In genomic region chr1:42781533-42781932, GRCm38 (mm10) we compare ENCODE assay signal across 17 mouse cellular contexts.
A peak's percentile ranks its signal among the peaks of the same experiment; 100 is the strongest.
DNase-seq lines count a peak whose midpoint lies in the region; ATAC-seq lines count a peak whose summit lies in the region.
"Had no signal": no experiment of that assay in that cellular context is flagged by ENCODE, and none has a peak within 500 bp of the region (broad histone marks: within the 10 kb centered on the region; RNA-seq: fewer than 3 reads in every experiment).

No protein-coding gene starts in this region.

- ATAC-seq in forebrain, embryonic 16.5 days = peak; percentile 62; the same call in 1 of the 2 replicates
- no peak for ATAC-seq in forebrain, embryonic 11.5 days (replicated peaks; ENCODE audit: low FRiP score)
- peak; percentile 31; the same call in 1 of the 2 replicates for ATAC-seq in hindbrain, embryonic 14.5 days (ENCODE audit: low FRiP score)
- ATAC-seq in hindbrain, embryonic 11.5 days (ENCODE audit: low FRiP score) = no peak
- ATAC-seq: intestine, embryonic 16.5 days had no signal

- intact Hi-C loops in left cerebral cortex, postnatal 4 days (cut with DNase I) = no loop called here

- no peaks in the 10 kb centered on the region for H3K27me3 ChIP-seq in forebrain, embryonic 16.5 days (replicated peaks; ENCODE audit: control insufficient read depth, insufficient read depth, low read length)
- H3K27me3 ChIP-seq in forebrain, embryonic 11.5 days (ENCODE audit: control insufficient read depth, insufficient read depth, low read length) = no peaks in the 10 kb centered on the region
- no peaks in the 10 kb centered on the region for H3K27me3 ChIP-seq in hindbrain, embryonic 14.5 days (ENCODE audit: control insufficient read depth, insufficient read depth, low read length)
- H3K27me3 ChIP-seq in hindbrain, embryonic 11.5 days (ENCODE audit: control insufficient read depth, insufficient read depth, low read length) = no peaks in the 10 kb centered on the region

- H3K4me1 ChIP-seq in forebrain, embryonic 16.5 days (replicated peaks; ENCODE audit: control insufficient read depth, insufficient read depth, low read length) = 0 out of 2 replicates have a peak, but pooled peaks cover 11% of the 10 kb centered on the region
- H3K4me1 ChIP-seq in forebrain, embryonic 11.5 days (replicated peaks; ENCODE audit: control insufficient read depth, insufficient read depth, low read length) = no peaks in the 10 kb centered on the region
- peaks cover 5% of the 10 kb centered on the region; the same call in 1 of the 2 replicates for H3K4me1 ChIP-seq in hindbrain, embryonic 14.5 days (replicated peaks; ENCODE audit: control insufficient read depth, insufficient read depth, low read length)
- peaks cover 3% of the 10 kb centered on the region; the same call in 1 of the 2 replicates for H3K4me1 ChIP-seq in hindbrain, embryonic 11.5 days (replicated peaks; ENCODE audit: control insufficient read depth, insufficient read depth, low read length)
- H3K4me1 ChIP-seq: heart, embryonic 13.5 days had no signal

- H3K9ac ChIP-seq in forebrain, embryonic 16.5 days (replicated peaks; ENCODE audit: low read depth, low read length) = no peak overlapping the region
- H3K9ac ChIP-seq in forebrain, embryonic 11.5 days (ENCODE audit: low read length) = no peak overlapping the region; the same call in 1 of the 2 replicates
- H3K9ac ChIP-seq in hindbrain, embryonic 14.5 days = no peak overlapping the region
- no peak overlapping the region for H3K9ac ChIP-seq in hindbrain, embryonic 11.5 days (ENCODE audit: low read depth, low read length)
- H3K9ac ChIP-seq: heart, embryonic 13.5 days had no signal

- DNase-seq in forebrain, embryonic 11.5 days (ENCODE audit: low spot score) = no peak
- no peak for DNase-seq in hindbrain, embryonic 14.5 days (ENCODE audit: low spot score)
- DNase-seq in hindbrain, embryonic 11.5 days (ENCODE audit: low spot score) = no peak
- DNase-seq in left cerebral cortex, postnatal 4 days = peak; percentile 47
- DNase-seq in left cerebral cortex, adult 11 months (ENCODE audit: low spot score) = no peak
- DNase-seq in brain, adult 2 months (ENCODE audit: low read depth, low spot score) = peak; percentile 26
- no peak for DNase-seq in thymus, postnatal 0 days (ENCODE audit: low spot score)
- DNase-seq: adrenal gland, adult 2 months; adrenal gland, postnatal 25 days; cerebellum, adult 9-10 months; gastrocnemius, postnatal 14 days; heart, postnatal 36 days; kidney, adult 2 months had no signal

- H3K4me2 ChIP-seq in forebrain, embryonic 16.5 days (ENCODE audit: low read length) = no peak overlapping the region
- no peak overlapping the region for H3K4me2 ChIP-seq in forebrain, embryonic 11.5 days (ENCODE audit: low read depth, low read length, severe bottlenecking)
- no peak overlapping the region for H3K4me2 ChIP-seq in hindbrain, embryonic 14.5 days (replicated peaks)
- no peak overlapping the region for H3K4me2 ChIP-seq in hindbrain, embryonic 11.5 days (replicated peaks; ENCODE audit: low read depth, low read length)
- H3K4me2 ChIP-seq: heart, embryonic 13.5 days had no signal

- no peak overlapping the region for H3K4me3 ChIP-seq in forebrain, embryonic 16.5 days (replicated peaks; ENCODE audit: low read length)
- no peak overlapping the region for H3K4me3 ChIP-seq in forebrain, embryonic 11.5 days (ENCODE audit: low read depth, low read length)
- H3K4me3 ChIP-seq in hindbrain, embryonic 14.5 days (replicated peaks; ENCODE audit: low read length) = no peak overlapping the region
- H3K4me3 ChIP-seq in hindbrain, embryonic 11.5 days (ENCODE audit: low read depth, low read length) = no peak overlapping the region
- H3K4me3 ChIP-seq: embryonic facial prominence, embryonic 10.5 days; heart, embryonic 13.5 days had no signal

- 63% methylated on average over 8 of the region's 8 CpGs for WGBS in forebrain, embryonic 16.5 days
- WGBS in forebrain, embryonic 11.5 days = 83% methylated on average over 8 of the region's 8 CpGs
- 70% methylated on average over 8 of the region's 8 CpGs for WGBS in hindbrain, embryonic 14.5 days
- WGBS in hindbrain, embryonic 11.5 days = 83% methylated on average over 8 of the region's 8 CpGs

- no peak overlapping the region for H3K27ac ChIP-seq in forebrain, embryonic 16.5 days (ENCODE audit: low read length)
- no peak overlapping the region for H3K27ac ChIP-seq in forebrain, embryonic 11.5 days (ENCODE audit: low read depth, low read length)
- H3K27ac ChIP-seq in hindbrain, embryonic 14.5 days = no peak overlapping the region
- H3K27ac ChIP-seq in hindbrain, embryonic 11.5 days (ENCODE audit: low read depth, low read length) = no peak overlapping the region
- H3K27ac ChIP-seq: embryonic facial prominence, embryonic 10.5 days; heart, embryonic 13.5 days had no signal

- H3K9me3 ChIP-seq in forebrain, embryonic 16.5 days (ENCODE audit: control insufficient read depth, low read length) = no peaks in the 10 kb centered on the region
- H3K9me3 ChIP-seq in forebrain, embryonic 11.5 days (ENCODE audit: control insufficient read depth, low read length) = no peaks in the 10 kb centered on the region
- H3K9me3 ChIP-seq in hindbrain, embryonic 14.5 days (ENCODE audit: control insufficient read depth, low read length) = no peaks in the 10 kb centered on the region
- H3K9me3 ChIP-seq in hindbrain, embryonic 11.5 days (ENCODE audit: control insufficient read depth, low read length) = no peaks in the 10 kb centered on the region
- H3K9me3 ChIP-seq: embryonic facial prominence, embryonic 10.5 days; heart, embryonic 13.5 days had no signal

- H3K36me3 ChIP-seq in forebrain, embryonic 16.5 days (ENCODE audit: control insufficient read depth, insufficient read depth) = no peaks in the 10 kb centered on the region
- no peaks in the 10 kb centered on the region for H3K36me3 ChIP-seq in forebrain, embryonic 11.5 days (ENCODE audit: control insufficient read depth, insufficient read depth, low read length)
- no peaks in the 10 kb centered on the region for H3K36me3 ChIP-seq in hindbrain, embryonic 14.5 days (replicated peaks; ENCODE audit: control insufficient read depth, insufficient read depth)
- no peaks in the 10 kb centered on the region for H3K36me3 ChIP-seq in hindbrain, embryonic 11.5 days (ENCODE audit: control insufficient read depth, insufficient read depth, low read length)
- H3K36me3 ChIP-seq: embryonic facial prominence, embryonic 10.5 days; heart, embryonic 13.5 days had no signal

Comparison
In these comparisons a context has a peak if more than half of its experiments do, and no peak if none do; other contexts are left out.
1. ATAC-seq: peak in forebrain, embryonic 16.5 days (single experiment) and hindbrain, embryonic 14.5 days (single experiment); none in forebrain, embryonic 11.5 days (single experiment) and hindbrain, embryonic 11.5 days (single experiment).
2. DNase-seq: peak in left cerebral cortex, postnatal 4 days (single experiment) and brain, adult 2 months (single experiment); none in forebrain, embryonic 11.5 days (single experiment), hindbrain, embryonic 14.5 days (single experiment), hindbrain, embryonic 11.5 days (single experiment), left cerebral cortex, adult 11 months (single experiment) and thymus, postnatal 0 days (single experiment).